Mouse (Mus musculus): ENCODE measurements around the gene Jade2.

DNA sequence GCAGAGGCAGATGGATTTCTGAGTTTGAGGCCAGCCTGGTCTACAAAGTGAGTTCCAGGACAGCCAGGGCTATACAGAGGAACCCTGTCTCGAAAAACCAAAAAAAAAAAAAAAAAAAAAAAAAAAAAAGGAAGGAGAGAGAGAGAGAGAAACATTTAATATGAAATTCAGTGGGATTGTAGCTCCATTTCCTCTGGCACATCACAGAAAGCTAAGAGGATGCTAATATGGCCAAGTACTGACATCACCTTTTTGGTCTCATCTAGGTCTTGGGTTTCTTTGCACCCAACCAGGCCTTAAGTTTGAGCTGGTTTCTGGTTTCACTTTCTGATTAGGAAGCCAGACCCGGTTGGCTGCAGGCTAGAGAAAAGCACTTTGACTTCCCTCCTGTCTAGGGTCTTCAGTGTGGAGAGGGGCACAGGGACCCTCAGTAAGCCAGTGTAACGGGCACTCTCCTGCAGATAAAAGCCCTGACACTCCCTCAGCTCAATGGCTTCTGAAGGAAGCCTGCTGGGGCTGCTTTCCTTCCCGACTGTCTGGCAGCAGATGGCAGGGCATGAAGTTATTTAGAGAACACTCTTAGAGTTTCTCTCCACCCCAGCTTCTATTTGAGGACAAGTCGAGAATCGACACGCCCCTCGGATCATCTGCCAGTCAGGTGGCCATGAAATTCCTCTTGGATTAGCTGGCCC is 56.7 kb downstream of the Jade2 start:
- TF ChIP-seq CTCF (IDR thresholded peaks at IDR 0.05; ENCODE audit: low read depth) (no peak), EP300 (IDR thresholded peaks at IDR 0.05; ENCODE audit: low read depth) (no peak)
